Mouse (Mus musculus) retina, embryonic 14.5 days (tissue): ENCODE data around the gene Cep290.

ENCODE experiments used
- DNase-seq: peaks from one replicate; pipeline ENCODE4 v3.0.0-alpha.2; 2015; ENCODE audit warnings: low spot score

The Cep290 gene

DNA sequence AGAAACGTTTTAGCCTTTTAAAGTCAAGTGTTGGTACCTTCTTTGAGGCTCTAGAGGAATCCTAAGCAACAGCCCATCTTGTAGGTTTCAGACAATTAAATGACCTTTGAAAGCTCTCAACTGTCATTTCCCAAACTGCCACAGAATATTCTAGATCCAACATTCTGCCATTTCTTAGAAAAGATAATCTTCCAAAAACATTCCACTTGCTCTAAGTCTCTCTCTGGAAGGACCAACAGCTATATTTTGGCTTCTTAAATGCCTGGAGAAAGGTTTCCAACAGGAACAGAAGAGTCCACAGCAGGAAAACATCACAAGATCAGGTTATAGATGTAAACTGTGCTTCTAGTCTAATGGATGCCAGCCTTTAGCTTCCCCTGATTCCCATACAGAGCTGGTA is 103.0 kb downstream of the Cep290 start, which contains the start of the genes 4930430F08Rik and 1700017N19Rik:
Gene 4930430F08Rik (minus strand): TSS at position 101 of the 400 bp plus-strand sequence.
Gene 1700017N19Rik (plus strand): TSS at position 162 of the 400 bp plus-strand sequence.
- no peak for DNase-seq

DNA sequence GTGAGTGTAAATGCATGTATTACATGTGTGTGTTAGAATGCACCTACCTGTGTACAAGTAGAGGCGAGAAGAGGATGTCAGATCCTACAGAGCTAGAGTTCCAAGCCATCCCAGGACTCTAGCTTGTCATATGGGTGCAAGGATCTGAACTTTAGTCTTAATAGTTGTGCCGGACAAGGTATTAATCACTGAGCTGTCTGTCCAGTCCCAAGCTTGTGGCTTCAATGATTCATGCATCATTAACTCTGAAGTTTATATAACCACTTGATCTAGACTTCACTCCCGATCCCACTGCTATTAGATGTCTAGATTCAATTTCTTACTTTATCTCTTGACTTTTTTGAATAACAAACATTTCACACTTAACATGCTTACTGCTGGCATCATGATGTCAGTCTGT is 111.0 kb downstream of the Cep290 start:
- no peak for DNase-seq

DNA sequence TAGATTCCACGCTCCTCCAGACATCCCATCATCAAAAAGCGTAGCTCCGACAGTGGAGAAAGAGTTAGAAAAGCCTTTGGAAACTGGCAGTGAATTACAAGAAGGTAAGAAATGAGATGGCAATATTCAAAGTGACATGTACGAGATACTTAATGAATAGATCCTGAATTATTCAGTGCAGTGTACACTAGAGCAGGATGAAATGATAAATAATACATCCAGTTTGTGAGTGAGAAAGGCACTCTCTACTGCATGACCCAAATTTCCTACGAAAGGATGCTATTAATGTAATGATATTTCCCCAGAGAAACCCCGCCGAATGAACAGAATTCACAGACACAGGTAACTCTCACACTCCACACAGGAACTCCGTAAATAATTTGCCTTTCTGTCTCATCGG is 116.2 kb downstream of the Cep290 start:
- DNase-seq: peak; percentile 55

DNA sequence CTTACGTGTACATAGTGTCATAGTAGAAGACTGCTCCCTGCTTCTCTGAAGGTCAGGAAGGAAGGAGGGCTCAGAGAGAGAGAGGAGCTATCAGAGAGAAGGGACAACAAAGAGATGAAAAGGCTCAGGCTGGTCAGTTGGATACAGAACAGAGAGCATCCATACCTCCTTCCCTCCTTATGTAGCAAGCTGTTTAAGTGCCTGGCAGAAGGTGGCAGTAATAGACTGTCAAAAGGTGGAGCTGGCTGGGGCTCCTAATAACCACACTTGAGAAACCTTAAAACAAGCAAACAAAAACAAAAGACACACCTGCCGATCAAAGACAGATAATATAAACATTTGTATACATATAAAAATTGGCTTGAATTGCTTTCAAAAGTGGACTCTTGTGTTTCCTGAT is 116.9 kb downstream of the Cep290 start:
- peak; percentile 56 for DNase-seq

DNA sequence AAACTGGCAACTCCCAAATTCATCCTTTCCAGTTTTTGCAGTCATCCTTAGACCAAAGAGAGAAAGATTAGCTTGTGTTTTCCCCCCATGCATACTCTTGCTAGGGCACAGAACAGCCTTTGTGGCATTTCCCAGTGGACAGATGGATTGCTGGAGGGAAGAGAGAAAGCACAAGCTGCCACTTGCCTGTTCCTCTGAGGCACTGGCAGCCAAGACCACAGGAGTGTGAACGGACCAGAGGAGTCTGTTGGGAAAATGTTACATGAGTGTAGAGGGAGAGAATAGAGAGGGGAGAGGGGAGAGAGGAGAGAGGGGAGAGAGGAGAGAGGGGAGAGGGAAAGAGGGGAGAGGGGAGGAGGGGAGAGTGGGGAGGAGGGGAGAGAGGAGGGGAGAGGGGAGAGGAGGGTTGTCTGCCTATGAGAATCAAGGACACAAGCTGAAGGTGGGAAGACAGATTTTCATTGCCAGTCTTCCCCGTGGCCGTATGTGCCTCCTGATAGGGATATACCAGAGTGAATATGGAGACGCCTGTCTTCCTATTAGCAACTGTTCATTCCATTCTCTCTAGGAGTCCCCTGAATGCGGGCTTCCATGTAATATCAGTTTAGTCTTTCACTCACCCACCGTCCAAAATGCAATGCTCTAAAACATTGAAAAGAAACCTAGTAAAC is 130.0 kb downstream of the Cep290 start:
- DNase-seq: no peak

DNA sequence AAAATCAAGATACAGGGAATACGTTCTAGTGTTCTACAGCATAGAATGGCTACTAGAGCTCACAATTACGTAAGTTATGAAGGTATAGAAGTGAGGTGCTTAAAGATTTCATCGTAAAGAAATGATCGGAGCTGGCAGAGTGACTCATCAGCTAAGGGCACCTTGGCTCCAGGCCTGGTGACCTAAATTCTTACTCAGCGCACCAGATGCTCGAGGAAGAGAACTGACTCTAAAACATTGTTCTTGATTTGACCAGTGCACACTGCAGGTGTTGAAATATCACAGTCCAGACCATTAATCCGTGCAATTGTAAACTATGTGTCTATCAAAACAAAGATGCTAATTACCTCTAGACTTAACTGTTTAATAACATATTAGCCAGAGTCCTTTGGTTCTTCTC is 132.1 kb downstream of the Cep290 start:
- no peak for DNase-seq

DNA sequence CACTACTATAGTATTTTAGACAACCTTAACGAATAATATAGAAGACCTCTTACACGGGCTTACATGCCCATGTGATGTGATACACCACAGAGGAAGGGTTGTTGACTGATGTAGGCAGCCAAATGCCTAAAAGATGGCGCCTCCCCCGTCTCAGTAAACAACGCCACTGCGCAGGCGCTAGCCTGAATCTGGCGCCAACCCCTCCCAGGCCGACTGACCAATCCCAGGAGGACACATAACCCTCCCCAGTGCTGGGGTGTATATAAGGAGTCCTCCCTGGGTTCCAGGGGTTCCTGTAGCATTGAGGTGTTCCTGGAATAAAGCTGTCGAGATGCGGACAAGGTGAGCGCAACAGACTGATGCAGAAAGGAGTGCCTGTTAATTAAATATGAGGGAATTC is 132.7 kb downstream of the Cep290 start:
- no peak for DNase-seq

DNA sequence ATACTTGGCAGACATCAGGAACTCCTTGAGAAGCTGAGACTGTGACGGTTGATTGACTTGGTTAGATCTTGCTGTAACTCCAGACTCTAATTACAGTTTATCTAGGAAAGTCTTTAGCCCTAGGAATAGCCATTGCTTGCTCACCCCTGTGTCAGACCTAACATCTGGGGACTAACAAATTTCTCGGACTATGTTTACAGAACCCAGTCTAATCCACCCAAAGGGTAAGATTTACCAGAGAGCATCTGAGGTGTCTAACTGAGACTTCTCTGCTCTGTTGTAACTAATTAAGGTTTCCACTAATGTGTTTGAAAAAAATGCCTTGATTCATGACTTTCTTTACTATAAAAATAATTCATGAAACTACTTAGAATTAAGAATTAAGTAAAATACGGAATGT is 135.1 kb downstream of the Cep290 start:
- DNase-seq: no peak
